Mouse (Mus musculus): ENCODE data around the gene Prkcz.

Gene Prkcz

DNA sequence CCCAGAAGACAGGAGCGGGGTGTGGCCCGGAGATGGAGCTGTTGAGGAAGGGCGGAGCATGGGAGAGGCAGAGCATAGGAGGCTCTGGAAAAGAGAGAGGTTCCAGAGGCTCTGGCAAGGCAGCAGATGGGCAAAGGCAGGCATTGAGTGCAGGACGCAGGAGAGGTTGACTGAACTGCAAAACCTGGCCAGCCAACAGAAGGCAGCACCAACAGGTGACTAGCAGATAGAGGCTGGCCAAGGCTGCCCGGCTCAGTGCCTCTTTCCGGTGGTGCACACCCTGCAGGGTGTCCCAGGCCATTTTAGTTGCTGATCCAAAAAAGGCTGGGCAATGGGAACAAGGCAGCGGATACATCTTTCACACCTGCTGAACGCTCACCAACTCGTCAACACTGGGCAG lies 119.4 kb downstream of the Prkcz start:
- DNase-seq: no peak

DNA sequence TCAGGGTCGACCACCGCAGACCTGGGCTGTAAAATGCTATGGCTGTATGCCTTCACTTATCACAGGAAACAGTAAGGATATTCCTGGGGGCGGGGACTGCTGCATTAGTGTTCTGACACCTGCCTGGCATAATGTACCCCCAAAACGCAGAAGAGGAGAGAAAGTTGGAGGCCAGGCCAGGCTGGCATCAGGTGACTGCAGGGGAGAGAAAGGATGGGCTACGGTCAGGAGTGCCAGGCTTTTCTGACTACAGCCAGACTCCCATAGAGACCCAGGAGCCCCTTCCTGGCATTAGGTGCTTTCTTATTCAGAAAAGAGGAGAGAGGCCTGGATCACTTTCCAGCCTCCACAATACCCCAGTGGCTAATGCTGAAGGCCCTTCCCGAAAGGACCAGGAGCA lies 121.7 kb downstream of the Prkcz start:
- DNase-seq: no peak

DNA sequence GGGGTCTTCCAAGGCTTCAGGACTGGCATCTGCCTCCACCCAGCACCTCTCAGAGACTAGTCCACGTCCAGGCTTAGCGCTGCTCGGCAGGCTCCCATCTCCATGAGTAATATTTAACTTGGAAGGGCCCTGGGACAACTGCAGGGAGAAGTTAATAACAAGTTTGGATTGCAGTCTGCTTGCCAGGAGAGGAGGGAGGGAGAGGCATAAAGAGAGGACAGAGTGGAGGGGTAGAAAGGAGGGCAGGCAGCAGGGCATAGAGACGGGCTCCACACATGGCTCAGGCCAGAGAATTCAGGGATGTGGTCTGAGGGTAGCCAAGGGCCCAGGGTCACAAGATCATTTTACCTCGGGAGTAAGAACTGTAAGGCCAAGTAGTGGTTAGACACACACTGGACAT lies 122.9 kb downstream of the Prkcz start:
- DNase-seq: no peak

GRCm38 (mm10) chr4:155236737-155237385 lies 124.3 kb downstream of the Prkcz start:
- no peak for DNase-seq

DNA sequence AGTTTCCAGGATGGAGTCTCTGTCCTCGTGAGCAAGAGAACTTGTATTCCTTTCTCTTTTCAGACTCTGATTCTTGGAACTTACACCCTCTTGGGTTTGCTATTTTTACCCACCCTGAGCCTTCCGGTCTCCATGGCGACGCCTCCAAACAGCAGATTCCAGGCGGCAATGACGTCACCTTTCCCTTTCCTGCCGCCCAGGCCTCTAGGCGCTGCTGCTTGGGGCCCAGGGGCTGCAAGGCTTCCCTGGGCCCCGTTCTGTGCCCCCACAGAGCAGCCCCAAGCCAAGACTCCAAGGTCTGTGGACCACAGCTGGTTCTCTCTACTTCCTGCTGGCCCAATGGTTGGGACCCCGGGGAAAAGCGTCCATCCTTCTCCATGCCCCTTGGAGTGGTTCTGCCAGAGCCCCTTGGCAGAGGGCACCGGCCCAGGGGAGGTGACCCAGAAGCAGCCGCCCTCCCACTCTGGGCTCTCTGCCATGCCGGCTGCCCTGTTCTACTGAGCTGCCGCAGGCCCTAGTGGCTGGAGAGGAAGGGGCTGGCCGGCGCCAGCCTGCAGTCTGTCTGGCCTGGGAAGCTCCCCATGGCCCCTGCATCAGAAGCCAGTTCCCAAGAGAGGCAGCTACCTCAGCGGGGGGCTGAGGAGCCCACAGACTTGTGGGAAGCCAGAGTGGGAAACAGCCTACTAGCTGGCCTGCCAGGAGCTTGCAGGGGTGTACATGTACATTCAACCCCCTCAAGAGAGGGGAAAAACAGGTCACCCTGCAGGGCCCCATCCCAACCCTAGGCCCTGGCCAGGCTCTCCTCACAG lies 125.6 kb downstream of the Prkcz start:
- peak; percentile 91 for DNase-seq

GRCm38 (mm10) chr4:155234371-155235310 lies 126.5 kb downstream of the Prkcz start:
- peak; percentile 45 for DNase-seq

- DNase-seq: peak; percentile 69
Measured at GRCm38 (mm10) chr4:155233878-155234277, 127.3 kb downstream of the Prkcz start.

GRCm38 (mm10) chr4:155228461-155228860 lies 132.7 kb downstream of the Prkcz start:
- no peak for DNase-seq

- no peak for DNase-seq
Measured at GRCm38 (mm10) chr4:155227986-155228385, 133.2 kb downstream of the Prkcz start.

GRCm38 (mm10) chr4:155225918-155226317 lies 135.2 kb downstream of the Prkcz start:
- DNase-seq: no peak

DNA sequence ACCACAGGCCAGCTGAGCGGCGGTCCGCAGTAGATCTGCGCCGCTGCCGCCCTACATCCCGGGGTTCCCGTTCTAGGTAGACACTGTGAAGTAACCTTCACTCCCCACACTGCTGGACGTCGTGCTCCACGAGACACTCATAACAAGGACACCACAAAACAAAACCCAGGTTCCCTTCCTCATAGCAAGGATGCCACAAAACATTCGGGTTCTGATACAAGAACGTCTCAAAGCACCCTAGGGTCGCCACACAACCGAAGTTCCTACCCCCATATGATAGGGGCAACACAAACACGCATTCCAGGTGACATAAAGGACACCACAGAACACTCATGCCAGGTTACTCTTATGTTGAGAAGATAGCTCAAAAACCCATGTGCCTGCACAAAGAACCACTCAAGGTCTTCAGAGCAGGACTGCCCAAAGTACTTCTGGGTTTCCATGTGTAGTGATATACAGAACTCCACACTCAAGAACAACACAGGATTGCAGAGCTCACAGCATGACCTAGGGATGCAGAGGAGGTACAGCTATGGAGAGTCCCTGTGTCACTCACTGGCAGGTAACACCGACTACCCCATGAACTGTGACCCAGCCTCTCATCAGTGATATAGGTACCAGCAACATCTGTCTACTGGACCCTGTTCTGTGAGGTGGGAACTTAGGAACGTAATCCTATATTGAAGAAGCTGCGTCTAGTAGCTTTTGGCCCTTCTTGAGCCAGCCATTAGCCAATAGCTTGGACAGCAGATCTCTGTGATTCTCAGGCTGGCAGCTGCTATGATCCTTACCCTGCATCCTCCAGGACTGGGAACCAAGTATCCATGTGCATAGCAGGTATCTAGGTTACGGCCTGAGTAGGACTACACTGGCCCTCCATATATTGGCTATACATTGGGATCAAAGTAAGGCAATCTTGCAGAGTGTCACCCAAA lies 137.3 kb downstream of the Prkcz start:
- no peak for DNase-seq

DNA sequence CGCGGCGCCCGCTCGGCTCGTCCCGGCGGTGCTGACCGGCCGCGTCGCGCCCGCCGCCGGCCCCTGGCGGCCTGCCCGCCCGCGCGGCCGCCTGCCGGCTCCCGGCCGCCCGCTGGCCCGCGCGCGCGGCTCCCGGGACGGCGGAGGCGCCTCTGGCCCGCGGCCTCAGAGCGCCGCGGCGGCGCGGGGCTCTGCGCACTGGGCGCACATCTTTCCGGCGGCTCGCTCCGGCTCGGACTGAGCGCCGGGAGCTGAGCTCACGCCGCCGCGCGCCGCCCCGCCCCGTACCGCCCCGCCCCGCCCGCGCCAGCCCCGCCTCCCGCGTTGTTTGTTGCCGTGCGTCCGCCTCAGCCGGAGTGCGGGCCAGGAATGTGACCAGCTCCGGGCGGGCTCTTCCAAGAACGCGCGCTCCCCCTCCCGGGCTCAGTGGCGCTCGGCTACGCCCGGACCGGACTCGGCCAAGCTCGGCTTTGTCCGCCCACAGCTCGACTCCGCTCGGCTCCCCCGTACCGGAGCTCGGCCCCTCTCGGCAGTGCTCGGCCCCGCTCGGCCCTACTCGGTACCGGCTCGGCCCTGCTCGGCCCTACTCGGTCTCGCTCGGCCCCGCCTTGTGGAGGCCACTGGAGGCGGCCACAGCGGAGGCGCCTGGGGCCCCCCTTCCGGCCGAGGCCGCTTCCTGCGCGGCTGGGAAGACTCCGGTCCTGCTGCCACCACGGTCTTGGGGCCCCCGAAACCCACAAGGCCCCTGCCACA lies 138.1 kb downstream of the Prkcz start:
- DNase-seq: peak; percentile 99

- no peak for DNase-seq
Measured at GRCm38 (mm10) chr4:155222552-155222840, 138.7 kb downstream of the Prkcz start, which contains the start of gene Ski. Gene Ski (minus strand): TSS chr4:155222592.

GRCm38 (mm10) chr4:155221599-155222551 lies 139.3 kb downstream of the Prkcz start:
- peak; percentile 77 for DNase-seq

DNA sequence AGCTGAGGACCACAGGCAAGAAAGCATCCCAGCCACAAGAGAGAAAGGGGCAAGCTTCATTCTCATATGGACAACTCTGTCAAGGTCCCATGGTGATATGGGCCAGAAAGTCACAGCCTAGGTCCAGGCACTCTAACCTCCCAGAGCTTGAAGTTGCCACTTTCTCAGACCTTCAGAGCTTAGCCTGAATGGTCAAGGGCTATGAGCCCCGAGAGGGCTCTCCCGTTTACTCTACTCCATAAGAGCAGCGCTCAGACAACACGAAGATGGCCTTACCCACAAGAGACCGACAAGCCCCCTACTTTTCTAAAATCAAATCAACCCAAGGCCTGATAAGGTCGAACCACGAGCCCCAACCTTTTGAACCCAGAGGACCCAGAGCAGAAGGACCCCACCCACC lies 140.1 kb downstream of the Prkcz start:
- no peak for DNase-seq

- peak; percentile 47 for DNase-seq
Measured at GRCm38 (mm10) chr4:155220213-155221100, 140.7 kb downstream of the Prkcz start.

DNA sequence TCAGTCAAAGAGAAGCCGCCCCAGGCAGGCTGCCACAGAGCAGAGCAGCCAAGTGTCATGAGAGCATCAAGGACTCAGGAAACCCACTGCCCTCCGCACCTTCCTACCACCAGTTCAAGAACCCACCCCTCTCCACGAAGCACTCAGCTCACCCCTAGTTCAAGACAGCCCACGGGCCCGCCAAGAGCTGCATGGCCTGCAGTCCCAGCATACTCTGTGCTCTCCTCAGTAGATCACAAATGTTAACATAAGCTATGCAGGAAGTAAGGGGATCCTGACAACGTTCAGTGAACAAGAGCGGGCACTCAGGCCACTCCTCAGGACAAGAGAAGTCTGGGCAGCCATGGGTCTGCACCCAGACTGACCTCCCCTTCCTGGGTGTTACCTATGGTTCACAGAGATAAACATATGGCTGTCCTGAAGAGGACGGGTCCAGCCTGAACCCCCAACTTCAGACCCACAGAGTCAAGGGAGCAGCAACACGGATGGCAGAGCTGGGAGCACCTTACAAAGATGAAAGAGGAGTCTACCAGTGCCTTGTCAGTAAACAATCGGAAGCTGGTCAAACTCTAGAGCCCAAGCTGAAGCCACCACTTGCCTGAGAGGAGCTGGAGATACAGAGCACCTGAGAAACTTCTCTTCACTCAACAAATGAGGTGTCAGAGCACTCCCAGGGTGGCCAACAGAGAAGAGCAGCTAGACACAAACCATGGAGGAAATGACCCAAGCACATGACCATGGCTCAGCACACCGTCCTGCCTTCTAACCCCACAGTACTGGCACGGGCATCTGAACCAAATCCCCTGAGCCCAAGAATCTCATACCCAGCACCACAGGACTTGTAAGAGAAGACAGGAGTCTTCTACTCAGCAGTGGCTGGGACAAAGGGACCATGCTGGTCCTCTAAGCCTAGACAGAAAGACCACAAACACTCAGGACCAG lies 141.6 kb downstream of the Prkcz start:
- DNase-seq: no peak

GRCm38 (mm10) chr4:155218104-155218732 lies 142.9 kb downstream of the Prkcz start:
- DNase-seq: no peak
